Mouse (Mus musculus) stomach, postnatal 0 days (tissue): ENCODE results near the gene Fstl1.

Experiments used
- CTCF ChIP-seq: IDR thresholded peaks from 2 replicates; pipeline ENCODE4 v1.5.1; 2016; ENCODE audit warnings: antibody characterized with exemption, low read depth, mild to moderate bottlenecking, moderate library complexity
- EP300 ChIP-seq: optimal IDR thresholded peaks from 2 replicates; pipeline ENCODE3; 2016; ENCODE audit warnings: antibody characterized with exemption

GRCm38 (mm10) chr16:37790781-37791175 lies 14.1 kb downstream of the Fstl1 start:
- no peak for TF ChIP-seq CTCF
- no peak for TF ChIP-seq EP300
